Mouse (Mus musculus) MEL (cell line): ENCODE results near the gene Olfr704. TPM values are rescaled to one million over a fixed set of nuclear protein-coding genes. Genes with fewer than 3 reads are reported as not detected.

Source experiments
- DNase-seq: peaks from one replicate; pipeline ENCODE4 v3.0.0; 2011; ENCODE audit warnings: low read depth, low spot score
- H3K27ac ChIP-seq: 2 replicates; pipeline ENCODE4 v1.5.1; 2012; ENCODE audit warnings: low read depth, mild to moderate bottlenecking, control low read depth, low read length, moderate library complexity; ENCODE audit not compliant: control insufficient read depth
- H3K27me3 ChIP-seq, 2 experiments: fragments of 150-350 bp in 1 of 2; sonication (generic) in 1 of 2; 2 replicates each; pipeline ENCODE4 v1.6.1; 2012; ENCODE audit warnings: low read length in 2 of 2, mild to moderate bottlenecking in 2 of 2, improper control_type of control experiment in 1 of 2, moderate library complexity in 1 of 2; ENCODE audit not compliant: insufficient read depth in 2 of 2, control insufficient read depth in 1 of 2
- H3K36me3 ChIP-seq, 2 experiments: 2 replicates each; pipeline ENCODE4 v1.6.1; 2012 to 2014; ENCODE audit warnings: low read length in 2 of 2, improper control_type of control experiment in 1 of 2, inconsistent platforms in 1 of 2, mild to moderate bottlenecking in 1 of 2; ENCODE audit not compliant: insufficient read depth in 2 of 2, control insufficient read depth in 1 of 2
- H3K4me1 ChIP-seq, 2 experiments: fragments of 150-350 bp in 1 of 2; sonication (generic) in 1 of 2; 2 replicates each; pipeline ENCODE4 v1.6.1; 2012; ENCODE audit warnings: low read length in 2 of 2, improper control_type of control experiment in 1 of 2, mild to moderate bottlenecking in 1 of 2; ENCODE audit not compliant: insufficient read depth in 2 of 2, control insufficient read depth in 1 of 2
- H3K4me3 ChIP-seq, 2 experiments: fragments of 150-350 bp in 1 of 2; sonication (generic) in 1 of 2; 2 replicates each; pipeline ENCODE4 v1.5.1; 2012; ENCODE audit warnings: low read depth in 2 of 2, low read length in 2 of 2, mild to moderate bottlenecking in 2 of 2, moderate library complexity in 2 of 2, control low read depth in 1 of 2, improper control_type of control experiment in 1 of 2; ENCODE audit not compliant: control insufficient read depth in 1 of 2, insufficient read depth in 1 of 2
- H3K79me2 ChIP-seq: 2 replicates; pipeline ENCODE4 v1.6.1; 2012; ENCODE audit warnings: mild to moderate bottlenecking, low read length, moderate library complexity; ENCODE audit not compliant: control insufficient read depth, poor library complexity, insufficient read depth
- H3K9ac ChIP-seq: 2 replicates; pipeline ENCODE4 v1.6.1; 2012; ENCODE audit warnings: low read depth, mild to moderate bottlenecking, control low read depth, low read length, moderate library complexity; ENCODE audit not compliant: control insufficient read depth, poor library complexity, severe bottlenecking
- H3K9me3 ChIP-seq: fragments of 150-350 bp; sonication (generic); replicated peaks from 2 replicates; pipeline ENCODE4 v1.6.1; 2012; ENCODE audit warnings: mild to moderate bottlenecking, low read length, improper control_type of control experiment, moderate library complexity; ENCODE audit not compliant: insufficient read depth
- CHD2 ChIP-seq: IDR thresholded peaks from 2 replicates; pipeline ENCODE4 v1.6.1; 2011; ENCODE audit warnings: low read length, improper control_type of control experiment
- GABPA ChIP-seq: IDR thresholded peaks from 2 replicates; pipeline ENCODE4 v1.6.1; 2012; ENCODE audit warnings: low read depth, mild to moderate bottlenecking, inconsistent platforms, low read length, improper control_type of control experiment, moderate library complexity
- HCFC1 ChIP-seq: IDR thresholded peaks from 2 replicates; pipeline ENCODE4 v1.6.1; 2012; ENCODE audit warnings: low read depth, mild to moderate bottlenecking, inconsistent platforms, low read length, improper control_type of control experiment, moderate library complexity
- JUND ChIP-seq: IDR thresholded peaks from 2 replicates; pipeline ENCODE4 v1.6.1; 2011; ENCODE audit warnings: low read depth, mild to moderate bottlenecking, improper control_type of control experiment, low read length
- MAZ ChIP-seq: IDR thresholded peaks from 2 replicates; pipeline ENCODE4 v1.6.1; 2012; ENCODE audit warnings: low read depth, mild to moderate bottlenecking, inconsistent platforms, low read length, improper control_type of control experiment
- MEF2A ChIP-seq: IDR thresholded peaks from 2 replicates; pipeline ENCODE4 v1.6.1; 2014; ENCODE audit warnings: low read depth, mild to moderate bottlenecking, inconsistent platforms, low read length, improper control_type of control experiment; ENCODE audit not compliant: poor library complexity, insufficient replicate concordance, severe bottlenecking; ENCODE audit errors: extremely low read depth
- MXI1 ChIP-seq: IDR thresholded peaks from 2 replicates; pipeline ENCODE4 v1.6.1; 2011; ENCODE audit warnings: mild to moderate bottlenecking, low read depth, low read length, improper control_type of control experiment
- MYC ChIP-seq: IDR thresholded peaks from 2 replicates; pipeline ENCODE4 v1.6.1; 2011; ENCODE audit warnings: low read depth, mild to moderate bottlenecking, low read length, improper control_type of control experiment, moderate library complexity
- POLR2A ChIP-seq, 2 experiments: IDR thresholded peaks; 2 replicates each; pipeline ENCODE4 v1.6.1; 2011 to 2012; ENCODE audit warnings: low read length in 2 of 2, mild to moderate bottlenecking in 2 of 2, control low read depth in 1 of 2, improper control_type of control experiment in 1 of 2, low read depth in 1 of 2, moderate library complexity in 1 of 2; ENCODE audit not compliant: control insufficient read depth in 1 of 2, insufficient read depth in 1 of 2, poor library complexity in 1 of 2
- RAD21 ChIP-seq: IDR thresholded peaks from 2 replicates; pipeline ENCODE4 v1.6.1; 2011; ENCODE audit warnings: mild to moderate bottlenecking, low read depth, low read length, improper control_type of control experiment
- SIN3A ChIP-seq: IDR thresholded peaks from 2 replicates; pipeline ENCODE4 v1.6.1; 2012; ENCODE audit warnings: low read length, improper control_type of control experiment, inconsistent platforms
- TCF12 ChIP-seq: IDR thresholded peaks from 2 replicates; pipeline ENCODE4 v1.6.1; 2014; ENCODE audit warnings: low read depth, mild to moderate bottlenecking, inconsistent platforms, low read length, improper control_type of control experiment, moderate library complexity
- ZKSCAN1 ChIP-seq: IDR thresholded peaks from 2 replicates; pipeline ENCODE4 v1.6.1; 2012; ENCODE audit warnings: low read depth, mild to moderate bottlenecking, inconsistent platforms, low read length, improper control_type of control experiment, moderate library complexity
- polyA plus RNA-seq, 2 experiments: library from polyadenylated mRNA; stranded (reverse) in 1 of 2; unstranded in 1 of 2; fragments of >175 nt in 1 of 2; fragments of >200 nt in 1 of 2; gene quantifications; 2 replicates each; pipeline versions ENCODE4 v1.2.1 to v1.2.4; 2012; ENCODE audit warnings: low replicate concordance in 2 of 2, low read depth in 1 of 2; ENCODE audit not compliant: insufficient read length in 2 of 2, insufficient read depth in 1 of 2, missing spikeins in 1 of 2
- total RNA-seq: library from RNA; depleted of rRNA; stranded (reverse); fragments of 300-350 nt; gene quantifications from 2 replicates; pipeline ENCODE4 v1.2.3, GENCODE M21; 2012

Gene Olfr704
- total and polyA plus RNA-seq, 3 experiments: not detected

DNA sequence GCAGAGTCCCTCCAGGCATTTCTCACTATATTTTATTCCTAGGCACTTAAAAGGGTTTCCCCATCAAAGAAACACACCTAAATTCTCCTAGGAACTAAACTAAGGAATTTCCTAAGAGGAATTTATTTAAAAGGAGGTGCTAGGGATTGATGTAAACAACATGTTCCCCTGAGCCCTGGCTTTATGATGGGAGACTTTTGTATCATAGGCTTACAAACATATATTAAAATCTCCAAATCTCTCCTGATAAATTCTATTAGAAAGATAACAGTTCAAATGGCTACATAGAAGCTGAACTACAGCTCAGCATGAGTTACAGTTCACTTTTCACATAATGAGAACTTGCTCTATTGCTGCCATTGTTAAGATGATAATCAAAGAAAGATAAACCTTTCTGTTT is 29.2 kb upstream of the Olfr704 start, which contains the start of gene Olfr702:
Olfr702 (minus strand) TSS at position 101 of the 400 bp plus-strand sequence.
- no peaks in the 10 kb centered on the region for H3K79me2 ChIP-seq
- no peak for TF ChIP-seq SIN3A
- no peak for TF ChIP-seq MAZ
- TF ChIP-seq POLR2A (IDR thresholded peaks at IDR 0.05; ENCODE audit: control insufficient read depth in 1 of 2, insufficient read depth in 1 of 2, low read depth in 1 of 2, low read length in 2 of 2, poor library complexity in 1 of 2): no peak
- no peaks in the 10 kb centered on the region for H3K9me3 ChIP-seq
- DNase-seq: no peak
- H3K4me3 ChIP-seq: no peak within 1 kb of the TSS
- no peaks in the 10 kb centered on the region for H3K4me1 ChIP-seq
- H3K27ac ChIP-seq: no peak within 1 kb of the TSS
- no peak within 1 kb of the TSS for H3K9ac ChIP-seq
- no peaks in the 10 kb centered on the region for H3K27me3 ChIP-seq
- no peaks in the 10 kb centered on the region for H3K36me3 ChIP-seq

DNA sequence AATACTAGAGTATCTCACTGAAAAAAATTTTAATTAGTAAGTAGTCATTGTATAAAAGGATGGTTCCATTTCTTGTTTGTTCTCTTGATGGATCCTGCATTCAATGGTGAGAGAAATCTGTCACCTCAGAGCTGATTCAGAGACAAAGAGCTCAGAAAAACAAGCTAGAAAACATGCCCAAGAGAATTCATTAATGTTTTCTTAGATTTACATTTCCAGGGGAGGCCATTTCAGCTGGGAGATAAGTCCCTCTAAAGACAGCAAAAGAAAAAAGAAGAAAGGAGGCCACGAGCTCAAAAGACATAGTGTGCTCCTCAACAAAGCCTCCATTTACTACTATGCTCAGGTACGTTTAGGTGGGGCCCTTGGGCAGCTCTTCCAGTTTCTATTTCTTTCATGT is 19.9 kb upstream of the Olfr704 start, which contains the start of gene Olfr703:
Olfr703 (plus strand) TSS at position 301 of the 400 bp plus-strand sequence.
- H3K27ac ChIP-seq: no peak within 1 kb of the TSS
- H3K36me3 ChIP-seq: no peaks in the 10 kb centered on the region
- no peaks in the 10 kb centered on the region for H3K9me3 ChIP-seq
- DNase-seq: no peak
- no peak within 1 kb of the TSS for H3K4me3 ChIP-seq
- TF ChIP-seq MAZ: no peak
- no peak for TF ChIP-seq MEF2A
- no peak within 1 kb of the TSS for H3K9ac ChIP-seq
- no peaks in the 10 kb centered on the region for H3K4me1 ChIP-seq
- H3K27me3 ChIP-seq: no peaks in the 10 kb centered on the region
- H3K79me2 ChIP-seq: no peaks in the 10 kb centered on the region

- Histone ChIP-seq H3K4me1 (no peaks in the 10 kb centered on the region), H3K27me3 (no peaks in the 10 kb centered on the region), H3K9ac (no peak within 1 kb of the TSS), H3K27ac (no peak within 1 kb of the TSS), H3K4me3 (no peak within 1 kb of the TSS), H3K9me3 (no peaks in the 10 kb centered on the region), H3K79me2 (no peaks in the 10 kb centered on the region), H3K36me3 (no peaks in the 10 kb centered on the region)
- no peak for DNase-seq
- TF ChIP-seq CHD2 (no peak), TCF12 (no peak), MYC (no peak), HCFC1 (no peak), JUND (no peak), MXI1 (no peak), ZKSCAN1 (no peak), RAD21 (no peak), GABPA (no peak)
These were observed 13.8 kb downstream of the Olfr704 start, which contains the start of gene Olfr705 for GRCm38 (mm10) chr7:106876791-106877190. Olfr705 (minus strand) TSS chr7:106876891.
